Mouse (Mus musculus) MEL (cell line): ENCODE data around the gene Fcnb.

Experiments
- CTCF ChIP-seq, 3 experiments: IDR thresholded peaks in 2 of 3; conservative IDR thresholded peaks in 1 of 3; 2 replicates each; pipeline ENCODE4 v1.5.1; 2011 to 2012; ENCODE audit warnings: low read length in 3 of 3, low read depth in 2 of 3, mild to moderate bottlenecking in 2 of 3, improper control_type of control experiment in 1 of 3, inconsistent platforms in 1 of 3, mixed read lengths in 1 of 3, moderate library complexity in 1 of 3; ENCODE audit not compliant: control insufficient read depth in 1 of 3, insufficient read depth in 1 of 3, poor library complexity in 1 of 3, severe bottlenecking in 1 of 3
- EP300 ChIP-seq, 2 experiments: IDR thresholded peaks; 2 replicates each; pipeline ENCODE4 v1.6.1; 2011; ENCODE audit warnings: improper control_type of control experiment in 2 of 2, low read length in 2 of 2, low read depth in 1 of 2, mild to moderate bottlenecking in 1 of 2
- GATA1 ChIP-seq: IDR thresholded peaks from 2 replicates; pipeline ENCODE4 v1.6.1; 2011; ENCODE audit warnings: low read depth, low read length, improper control_type of control experiment
- NELFE ChIP-seq: IDR thresholded peaks from 2 replicates; pipeline ENCODE4 v1.6.1; 2011; ENCODE audit warnings: low read depth, low read length, improper control_type of control experiment
- POLR2A ChIP-seq, 2 experiments: IDR thresholded peaks; 2 replicates each; pipeline ENCODE4 v1.6.1; 2011 to 2012; ENCODE audit warnings: low read length in 2 of 2, mild to moderate bottlenecking in 2 of 2, control low read depth in 1 of 2, improper control_type of control experiment in 1 of 2, low read depth in 1 of 2, moderate library complexity in 1 of 2; ENCODE audit not compliant: control insufficient read depth in 1 of 2, insufficient read depth in 1 of 2, poor library complexity in 1 of 2
- RAD21 ChIP-seq: IDR thresholded peaks from 2 replicates; pipeline ENCODE4 v1.6.1; 2011; ENCODE audit warnings: mild to moderate bottlenecking, low read depth, low read length, improper control_type of control experiment
- USF2 ChIP-seq, 2 experiments: IDR thresholded peaks; 2 replicates each; pipeline ENCODE4 v1.6.1; 2011 to 2012; ENCODE audit warnings: improper control_type of control experiment in 2 of 2, low read length in 2 of 2, borderline replicate concordance in 1 of 2, inconsistent platforms in 1 of 2, low read depth in 1 of 2, mild to moderate bottlenecking in 1 of 2; ENCODE audit not compliant: insufficient read depth in 1 of 2

- TF ChIP-seq USF2 (IDR thresholded peaks at IDR 0.05; ENCODE audit: borderline replicate concordance in 1 of 2, insufficient read depth in 1 of 2, low read depth in 1 of 2, low read length in 2 of 2) = no peak
- peak; percentile 32 to 40; a peak in 1 of 4 replicates for TF ChIP-seq POLR2A (IDR thresholded peaks at IDR 0.05; ENCODE audit: control insufficient read depth in 1 of 2, insufficient read depth in 1 of 2, low read depth in 1 of 2, low read length in 2 of 2, poor library complexity in 1 of 2)
- no peak for TF ChIP-seq CTCF (IDR thresholded peaks at IDR 0.05 in 2 of 3, conservative IDR thresholded peaks at IDR 0.05 in 1 of 3; ENCODE audit: control insufficient read depth in 1 of 3, insufficient read depth in 1 of 3, low read depth in 2 of 3, low read length in 3 of 3, poor library complexity in 1 of 3, severe bottlenecking in 1 of 3)
- no peak for TF ChIP-seq NELFE
- no peak for TF ChIP-seq EP300 (IDR thresholded peaks at IDR 0.05; ENCODE audit: low read depth in 1 of 2, low read length in 2 of 2)
- TF ChIP-seq RAD21 = no peak
- TF ChIP-seq GATA1 = no peak
Measured at GRCm38 (mm10) chr2:28034011-28034710, 50.5 kb downstream of the Fcnb start.
